Mouse (Mus musculus) right cerebral cortex, adult 18-20 months (tissue): ENCODE data around the gene Pkig.
"Not testable (repeated sequence)": the region's sequence is repeated elsewhere in the genome, so short reads cannot be mapped to it uniquely, and the experiment has no call there.

ENCODE experiments used
- DNase-seq: peaks from one replicate; pipeline ENCODE4 v3.0.0; 2022; ENCODE audit warnings: mixed read lengths

The Pkig gene

DNA sequence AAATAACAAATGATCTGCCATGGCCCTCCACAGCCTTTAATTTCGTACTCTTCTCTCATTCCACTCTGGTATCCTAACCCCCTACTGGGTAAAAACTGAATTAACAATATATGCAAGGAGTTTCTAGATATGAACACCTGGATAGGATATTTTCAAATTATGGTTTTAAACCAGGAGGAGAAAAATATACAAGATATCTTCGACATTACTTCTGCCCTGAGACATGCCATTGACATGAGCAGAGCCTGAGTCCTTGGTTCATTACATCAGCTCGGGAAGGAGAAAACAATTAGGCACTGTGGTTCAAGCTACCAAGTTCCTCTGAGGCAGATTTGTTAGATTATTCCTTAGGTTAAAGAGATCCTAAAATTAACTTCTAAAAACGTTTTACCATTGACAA, 14.1 kb upstream of the Pkig start:
- DNase-seq, result no peak

GRCm38 (mm10) chr2:163644575-163645385, 13.4 kb upstream of the Pkig start, which contains the start of gene Serinc3:
Serinc3 (minus strand) TSS chr2:163645131.
- DNase-seq, result peak; percentile 98

- no peak for DNase-seq
These were observed 12.3 kb upstream of the Pkig start for GRCm38 (mm10) chr2:163645700-163646460.

DNA sequence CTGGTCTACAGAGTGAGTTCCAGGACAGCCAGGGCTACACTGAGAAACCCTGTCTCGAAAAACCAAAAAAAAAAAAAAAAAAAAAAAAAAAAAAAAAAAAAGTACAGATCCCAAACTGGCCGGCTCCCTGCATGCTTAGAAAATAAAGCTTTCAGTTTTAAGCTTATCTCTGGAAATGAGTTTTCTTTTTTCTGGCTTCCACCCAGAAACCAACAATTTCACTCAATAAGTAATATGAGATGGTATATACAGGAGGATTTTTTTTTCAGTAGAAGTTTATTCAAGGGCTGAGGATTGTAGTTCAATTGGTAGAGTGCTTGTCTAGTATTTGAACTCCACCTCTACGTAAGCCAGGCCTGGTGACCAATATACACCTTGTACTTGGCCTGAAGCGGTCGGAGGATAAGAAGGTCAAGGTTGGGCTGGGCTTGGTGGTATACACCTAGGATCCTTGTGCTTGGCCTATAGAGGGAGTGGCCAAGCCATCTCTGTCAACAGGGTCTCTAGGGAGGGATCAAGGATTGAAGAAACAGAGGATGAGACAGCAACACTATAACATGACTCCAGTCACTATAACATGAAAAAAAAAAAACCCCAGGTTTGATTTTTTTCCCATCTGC, 11.6 kb upstream of the Pkig start:
- DNase-seq, result no peak

- DNase-seq, result not testable (repeated sequence)
These were observed 2.5 kb upstream of the Pkig start for GRCm38 (mm10) chr2:163655699-163656098.

GRCm38 (mm10) chr2:163657486-163657885, 700 bp upstream of the Pkig start:
- no peak for DNase-seq

- no peak for DNase-seq
These were observed 755 bp downstream of the Pkig start for GRCm38 (mm10) chr2:163658941-163659340.

DNA sequence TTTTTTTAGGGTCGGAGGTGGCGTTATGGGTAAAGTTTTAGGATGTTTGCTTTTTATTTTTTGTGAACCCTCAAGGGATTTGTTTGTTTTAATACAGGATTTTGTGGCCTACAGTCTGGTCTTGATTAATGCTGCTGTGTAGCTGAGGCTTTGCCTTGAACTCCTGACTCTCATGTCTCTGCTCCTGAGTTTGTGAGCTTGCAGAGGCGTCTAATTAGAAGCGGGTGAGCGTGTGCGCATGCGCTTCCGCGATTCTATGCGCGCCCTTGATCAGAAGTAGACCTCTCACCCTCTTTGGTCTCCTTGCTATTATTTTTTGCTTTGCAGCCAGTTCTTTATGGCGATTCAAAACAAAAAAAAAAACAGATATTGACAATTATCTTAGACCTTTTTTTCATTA, 1.2 kb downstream of the Pkig start:
- DNase-seq, result no peak

DNA sequence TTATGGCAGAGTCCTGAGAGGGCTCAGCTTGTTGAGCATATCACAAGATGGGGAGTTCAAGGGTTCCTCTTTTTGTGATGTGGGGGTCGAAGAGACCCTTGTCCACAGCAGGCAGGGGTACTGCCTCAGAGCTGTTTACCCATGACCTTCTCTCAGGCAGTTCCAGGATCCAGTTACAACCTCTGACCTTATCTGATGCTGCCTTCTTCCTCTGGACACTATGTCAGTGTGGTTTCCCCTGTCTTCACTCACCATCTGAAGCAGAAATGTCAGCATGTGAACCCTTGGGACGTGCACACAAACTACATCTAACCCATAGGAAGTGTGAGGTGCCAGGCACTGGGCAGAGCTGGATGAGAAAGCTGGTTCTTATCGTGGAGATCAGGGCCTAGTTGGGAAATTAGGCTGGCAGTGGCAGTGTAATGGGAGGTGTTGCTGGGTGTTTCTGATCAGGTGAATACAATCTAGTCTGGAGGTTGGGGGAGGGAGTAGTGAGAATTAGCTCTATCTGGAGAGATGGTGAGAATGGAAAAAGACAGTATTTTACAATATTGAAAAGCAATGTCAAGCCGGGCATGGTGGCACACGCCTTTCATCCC, 2.0 kb downstream of the Pkig start:
- no peak for DNase-seq

DNA sequence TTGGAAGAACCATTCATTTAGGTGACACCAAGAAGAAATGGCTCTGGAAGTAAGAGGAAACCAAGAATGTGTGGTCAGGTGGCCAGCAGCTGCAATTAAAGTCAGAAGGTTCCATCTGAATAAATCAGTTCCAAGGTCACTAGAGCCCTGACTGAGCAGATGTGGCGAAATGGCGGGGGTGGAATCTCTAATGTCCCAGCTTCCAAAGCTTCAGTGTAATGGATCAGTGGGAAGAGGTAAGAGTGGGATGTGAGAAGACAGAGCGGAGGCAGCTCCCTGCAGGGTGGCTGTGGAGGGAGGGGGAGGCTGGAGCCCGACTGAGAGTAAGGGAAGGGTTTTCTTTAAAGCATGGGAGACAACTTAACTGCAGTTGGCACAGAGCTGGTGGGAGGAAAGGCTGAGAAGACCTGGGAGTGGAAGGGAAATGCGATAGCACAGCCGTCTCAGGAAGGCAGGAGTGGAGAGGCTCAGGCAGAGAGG, 3.2 kb downstream of the Pkig start:
- DNase-seq, result peak; percentile 91

GRCm38 (mm10) chr2:163662076-163662475, 3.9 kb downstream of the Pkig start:
- DNase-seq, result no peak

DNA sequence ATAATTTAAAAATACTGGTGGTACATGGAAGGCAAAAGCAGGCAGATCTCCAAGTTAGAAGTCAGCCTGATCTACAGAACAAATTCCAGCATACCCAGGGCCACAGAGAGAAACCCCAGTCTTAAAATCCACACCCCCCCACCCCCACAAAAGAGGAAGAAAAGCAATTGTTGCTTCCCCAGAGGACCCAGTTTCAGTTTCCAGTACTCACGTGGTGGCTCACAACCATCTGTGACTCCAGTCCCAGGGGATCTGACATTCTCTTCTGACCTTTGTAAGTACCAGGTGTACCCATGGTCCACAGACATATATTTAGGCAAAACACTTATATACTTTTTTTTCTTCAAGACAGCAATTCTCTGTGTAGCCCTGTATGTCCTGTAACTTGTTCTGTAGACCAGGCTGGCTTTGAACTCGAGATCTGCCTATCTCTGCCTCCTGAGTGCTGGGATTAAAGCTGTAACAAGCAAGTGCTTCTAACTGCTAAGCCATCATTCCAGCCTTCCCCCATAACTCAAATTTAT, 4.6 kb downstream of the Pkig start:
- DNase-seq, result no peak

DNA sequence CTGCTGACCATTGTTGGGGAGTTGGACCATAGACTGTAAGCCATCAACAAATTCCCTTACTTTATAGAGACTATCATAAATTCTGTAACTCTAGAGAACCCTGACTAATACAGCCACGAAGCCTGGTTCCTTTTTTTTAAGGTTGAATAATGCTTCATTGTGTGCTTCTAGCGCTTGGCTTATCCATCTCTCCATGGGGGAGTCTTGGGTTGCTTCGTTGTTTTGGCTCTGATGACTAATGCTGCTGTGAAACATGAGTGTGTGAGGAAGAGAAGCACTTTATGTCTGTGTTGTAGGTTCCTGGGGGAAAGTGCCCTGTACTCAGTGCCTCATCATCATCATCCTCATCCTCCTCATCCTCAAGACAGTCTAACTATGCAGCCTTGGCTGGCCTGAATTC, 5.7 kb downstream of the Pkig start:
- DNase-seq, result no peak

- no peak for DNase-seq
These were observed 8.9 kb downstream of the Pkig start for GRCm38 (mm10) chr2:163667045-163667444.

DNA sequence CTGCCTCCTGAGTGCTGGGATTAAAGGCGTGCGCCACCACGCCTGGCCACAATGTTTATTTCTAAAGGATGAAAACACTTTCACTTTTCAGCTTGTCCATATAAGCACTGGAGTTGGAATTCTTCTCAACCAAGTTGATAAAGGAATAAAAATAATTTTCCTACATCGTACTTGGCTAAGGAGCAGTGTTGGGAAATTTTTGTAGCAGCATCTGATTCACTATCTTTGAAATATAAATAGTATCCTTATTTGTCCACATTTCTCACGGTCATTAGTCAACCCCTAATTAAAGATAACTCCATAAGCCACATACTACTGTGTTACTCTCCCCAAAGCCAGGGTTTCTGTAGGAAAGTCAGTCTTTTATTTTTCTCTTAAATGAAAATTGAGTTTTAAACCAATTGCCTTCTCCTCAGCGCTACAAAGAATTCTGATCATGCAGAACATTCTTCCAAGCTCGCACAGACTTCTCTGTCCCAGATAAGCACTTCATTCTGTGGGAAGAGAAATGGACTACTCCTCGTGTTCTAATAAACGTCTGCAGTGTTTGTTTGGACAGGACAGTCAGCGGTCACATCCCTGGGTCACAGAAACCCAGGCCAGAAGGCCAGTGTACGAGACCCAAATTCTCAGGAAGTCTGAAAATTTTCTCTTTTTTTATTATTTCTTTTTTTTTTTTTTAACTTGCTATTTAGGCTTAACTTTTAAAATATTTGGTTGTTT, 12.8 kb downstream of the Pkig start:
- no peak for DNase-seq

- DNase-seq, result no peak
These were observed 16.2 kb downstream of the Pkig start for GRCm38 (mm10) chr2:163674397-163674796.

GRCm38 (mm10) chr2:163675144-163675619, 17.0 kb downstream of the Pkig start:
- DNase-seq, result peak; percentile 71

DNA sequence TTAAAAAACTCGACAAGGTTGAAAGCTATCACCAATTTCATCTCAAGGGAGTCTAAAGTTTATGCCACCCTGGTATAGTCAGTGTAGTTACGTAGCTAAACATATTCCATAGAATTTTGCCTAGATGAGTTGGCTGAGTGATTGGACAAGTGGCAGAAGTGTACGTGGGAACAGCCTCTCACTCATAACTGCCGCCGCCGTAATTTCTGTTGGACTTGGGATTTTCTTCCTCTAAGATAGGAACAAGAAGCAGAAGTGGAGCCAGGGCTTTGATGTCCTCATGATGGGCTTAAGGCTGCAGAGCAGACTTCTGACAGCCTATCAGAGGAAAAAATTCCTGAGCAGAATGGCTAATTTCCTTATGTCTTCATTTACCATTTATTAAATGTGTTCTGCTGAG, 17.5 kb downstream of the Pkig start:
- no peak for DNase-seq

- no peak for DNase-seq
These were observed 18.1 kb downstream of the Pkig start for GRCm38 (mm10) chr2:163676321-163676720.

- no peak for DNase-seq
These were observed 18.6 kb downstream of the Pkig start for GRCm38 (mm10) chr2:163676745-163677144.

- no peak for DNase-seq
These were observed 24.2 kb downstream of the Pkig start for GRCm38 (mm10) chr2:163682344-163682743.

GRCm38 (mm10) chr2:163685287-163685686, 27.1 kb downstream of the Pkig start:
- no peak for DNase-seq
